Mouse (Mus musculus) cortical plate, adult 2 months (tissue): ENCODE measurements around the gene Kmt5a.

Experiments used
- CTCF ChIP-seq: fragments of 200-500 bp; IDR thresholded peaks from 2 replicates; pipeline ENCODE4 v1.5.1; 2011; ENCODE audit warnings: mild to moderate bottlenecking, control low read depth, low read length; ENCODE audit not compliant: insufficient read depth; ENCODE audit errors: extremely low read depth
- POLR2A ChIP-seq: fragments of 200-500 bp; IDR thresholded peaks from 2 replicates; pipeline ENCODE4 v1.6.1; 2011; ENCODE audit warnings: mild to moderate bottlenecking, low read length, control low read depth; ENCODE audit not compliant: insufficient read depth; ENCODE audit errors: extremely low read depth

GRCm38 (mm10) chr5:124450641-124451340 lies 11.1 kb downstream of the Kmt5a start:
- no peak for TF ChIP-seq POLR2A
- no peak for TF ChIP-seq CTCF
